Mouse (Mus musculus): ENCODE results near the gene Krt20.

DNA sequence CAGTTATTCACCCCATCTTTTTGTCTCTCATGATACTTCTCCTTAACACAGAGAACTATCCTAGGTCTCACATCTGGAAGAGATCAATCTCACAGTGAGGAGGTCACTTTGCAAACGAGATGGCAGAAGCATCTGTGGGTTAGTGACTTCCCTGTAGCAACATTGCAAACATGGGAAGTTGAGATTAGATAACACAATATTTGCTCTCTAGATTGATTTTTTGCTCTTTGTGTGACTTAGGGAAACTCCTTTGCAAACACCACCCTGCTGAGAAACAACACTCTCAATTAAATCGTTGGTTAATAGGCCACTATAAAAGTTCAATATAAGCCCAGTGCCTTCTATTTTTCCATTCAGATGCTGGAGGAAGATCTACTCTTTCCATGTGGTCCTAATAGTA lies 10.8 kb upstream of the Krt20 start:
- no peak for TF ChIP-seq POLR2A (IDR thresholded peaks at IDR 0.05; ENCODE audit: borderline replicate concordance, insufficient read depth, low read length)
- TF ChIP-seq CTCF (IDR thresholded peaks at IDR 0.05; ENCODE audit: borderline replicate concordance, insufficient read depth, low read depth, low read length) = no peak
